Mouse (Mus musculus) testis, adult 2 months (tissue): Measurements from ENCODE around the gene Gsta4. TPM values are rescaled to one million over a fixed set of nuclear protein-coding genes. Genes with fewer than 3 reads are reported as not detected.
"Not testable (repeated sequence)": the region's sequence is repeated elsewhere in the genome, so short reads cannot be mapped to it uniquely, and the experiment has no call there.

ENCODE experiments used
- H3K27ac ChIP-seq: fragments of 200-500 bp; 2 replicates; pipeline ENCODE4 v1.5.1; 2012; ENCODE audit warnings: low read depth, low read length; ENCODE audit not compliant: control insufficient read depth, insufficient read depth
- H3K27me3 ChIP-seq: fragments of 200-500 bp; 2 replicates; pipeline ENCODE4 v1.6.1; 2012; ENCODE audit warnings: mild to moderate bottlenecking, low read length, moderate library complexity; ENCODE audit not compliant: control insufficient read depth, insufficient read depth
- H3K36me3 ChIP-seq: fragments of 200-500 bp; 2 replicates; pipeline ENCODE4 v1.6.1; 2012; ENCODE audit warnings: mild to moderate bottlenecking, low read length; ENCODE audit not compliant: control insufficient read depth, insufficient read depth
- H3K4me1 ChIP-seq: fragments of 200-500 bp; 2 replicates; pipeline ENCODE4 v1.6.1; 2012; ENCODE audit warnings: low read length; ENCODE audit not compliant: control insufficient read depth, insufficient read depth
- H3K4me3 ChIP-seq: fragments of 200-500 bp; 2 replicates; pipeline ENCODE4 v1.5.1; 2012; ENCODE audit warnings: low read depth, mild to moderate bottlenecking, low read length, moderate library complexity, mixed read lengths; ENCODE audit not compliant: control insufficient read depth
- CTCF ChIP-seq: fragments of 200-500 bp; IDR thresholded peaks from 2 replicates; pipeline ENCODE4 v1.5.1; 2012; ENCODE audit warnings: low read depth, mild to moderate bottlenecking, inconsistent platforms, low read length, moderate library complexity; ENCODE audit not compliant: control insufficient read depth, insufficient read depth, insufficient replicate concordance
- POLR2A ChIP-seq: fragments of 200-500 bp; IDR thresholded peaks from 2 replicates; pipeline ENCODE4 v1.6.1; 2012; ENCODE audit warnings: low read depth, mild to moderate bottlenecking, inconsistent platforms, low read length, moderate library complexity; ENCODE audit not compliant: control insufficient read depth
- polyA plus RNA-seq: library from polyadenylated mRNA; depleted of rRNA; stranded (reverse); fragments of >200 nt; gene quantifications from 2 replicates; pipeline ENCODE4 v1.2.3, GENCODE M21; 2012

The Gsta4 gene
- polyA plus RNA-seq, 1 experiment = 38.7 TPM

GRCm38 (mm10) chr9:78174016-78174415 is 8.6 kb upstream of the Gsta4 start:
- peaks cover 2% of the 10 kb centered on the region; the same call in 1 of the 2 replicates for H3K4me1 ChIP-seq
- H3K27me3 ChIP-seq = no peaks in the 10 kb centered on the region
- H3K27ac ChIP-seq = no peak overlapping the region
- H3K36me3 ChIP-seq = no peaks in the 10 kb centered on the region; the same call in 1 of the 2 replicates
- TF ChIP-seq POLR2A (no peak), CTCF (no peak)
- no peak overlapping the region for H3K4me3 ChIP-seq

GRCm38 (mm10) chr9:78174925-78175276 is 7.7 kb upstream of the Gsta4 start:
- not testable (repeated sequence) for H3K27ac ChIP-seq, H3K4me3 ChIP-seq, H3K4me1 ChIP-seq

GRCm38 (mm10) chr9:78175277-78176200 is 7.0 kb upstream of the Gsta4 start:
- Histone ChIP-seq H3K27ac (peak overlapping the region; percentile 94), H3K4me3 (peak overlapping the region; percentile 97), H3K27me3 (no peaks in the 10 kb centered on the region), H3K4me1 (peaks cover 2% of the 10 kb centered on the region; the same call in 1 of the 2 replicates), H3K36me3 (no peaks in the 10 kb centered on the region; the same call in 1 of the 2 replicates)
- peak; percentile 99 for TF ChIP-seq POLR2A
- TF ChIP-seq CTCF = no peak

More at GRCm38 (mm10) chr9:78174925-78175276, 7.7 kb upstream of the Gsta4 start:
- H3K27me3 ChIP-seq, H3K36me3 ChIP-seq: not testable (repeated sequence)

GRCm38 (mm10) chr9:78176201-78176727 is 6.3 kb upstream of the Gsta4 start:
- no peak for TF ChIP-seq POLR2A
- TF ChIP-seq CTCF = peak; percentile 60; the same call in 1 of the 2 replicates
- H3K4me1 ChIP-seq = peaks cover 2% of the 10 kb centered on the region; the same call in 1 of the 2 replicates
- H3K27ac ChIP-seq = peak overlapping the region; percentile 94
- H3K36me3 ChIP-seq = no peaks in the 10 kb centered on the region; the same call in 1 of the 2 replicates
- H3K27me3 ChIP-seq = no peaks in the 10 kb centered on the region
- H3K4me3 ChIP-seq = peak overlapping the region; percentile 97

- H3K36me3 ChIP-seq = no peaks in the 10 kb centered on the region; the same call in 1 of the 2 replicates
- H3K27me3 ChIP-seq = no peaks in the 10 kb centered on the region
- peak overlapping the region; percentile 97 for H3K4me3 ChIP-seq
- peak overlapping the region; percentile 94 for H3K27ac ChIP-seq
- H3K4me1 ChIP-seq = peaks cover 2% of the 10 kb centered on the region; the same call in 1 of the 2 replicates
- no peak for TF ChIP-seq CTCF
- no peak for TF ChIP-seq POLR2A
These were observed 5.7 kb upstream of the Gsta4 start for GRCm38 (mm10) chr9:78176831-78177230.

- TF ChIP-seq POLR2A = no peak
- TF ChIP-seq CTCF = no peak
- Histone ChIP-seq H3K36me3 (no peaks in the 10 kb centered on the region; the same call in 1 of the 2 replicates), H3K4me1 (peaks cover 2% of the 10 kb centered on the region; the same call in 1 of the 2 replicates), H3K4me3 (no peak overlapping the region), H3K27me3 (no peaks in the 10 kb centered on the region), H3K27ac (no peak overlapping the region)
These were observed 4.4 kb upstream of the Gsta4 start for GRCm38 (mm10) chr9:78178197-78178596.

GRCm38 (mm10) chr9:78179071-78179470 is 3.5 kb upstream of the Gsta4 start:
- no peaks in the 10 kb centered on the region; the same call in 1 of the 2 replicates for H3K36me3 ChIP-seq
- H3K27ac ChIP-seq = no peak overlapping the region
- no peaks in the 10 kb centered on the region for H3K27me3 ChIP-seq
- H3K4me1 ChIP-seq = peaks cover 2% of the 10 kb centered on the region; the same call in 1 of the 2 replicates
- H3K4me3 ChIP-seq = no peak overlapping the region
- no peak for TF ChIP-seq POLR2A
- TF ChIP-seq CTCF = no peak
